Mouse (Mus musculus) cerebellum, adult 2 months (tissue): ENCODE data around the gene Tm7sf2.

Source experiments
- CTCF ChIP-seq: fragments of 200-500 bp; IDR thresholded peaks from 2 replicates; pipeline ENCODE4 v1.5.1; 2011; ENCODE audit warnings: low read depth, mild to moderate bottlenecking, control low read depth, low read length, moderate library complexity, borderline replicate concordance; ENCODE audit not compliant: insufficient read depth
- POLR2A ChIP-seq: fragments of 200-500 bp; IDR thresholded peaks from 2 replicates; pipeline ENCODE4 v1.6.1; 2011; ENCODE audit warnings: low read length, control low read depth, borderline replicate concordance; ENCODE audit not compliant: insufficient read depth

- TF ChIP-seq POLR2A = no peak; the same call in 1 of the 2 replicates
- TF ChIP-seq CTCF = no peak
These were observed 52.5 kb downstream of the Tm7sf2 start, which contains the start of gene Capn1 for GRCm38 (mm10) chr19:6015511-6016315.
